Comparison of ENCODE assay signal across 11 mouse cellular contexts in the genomic region with DNA sequence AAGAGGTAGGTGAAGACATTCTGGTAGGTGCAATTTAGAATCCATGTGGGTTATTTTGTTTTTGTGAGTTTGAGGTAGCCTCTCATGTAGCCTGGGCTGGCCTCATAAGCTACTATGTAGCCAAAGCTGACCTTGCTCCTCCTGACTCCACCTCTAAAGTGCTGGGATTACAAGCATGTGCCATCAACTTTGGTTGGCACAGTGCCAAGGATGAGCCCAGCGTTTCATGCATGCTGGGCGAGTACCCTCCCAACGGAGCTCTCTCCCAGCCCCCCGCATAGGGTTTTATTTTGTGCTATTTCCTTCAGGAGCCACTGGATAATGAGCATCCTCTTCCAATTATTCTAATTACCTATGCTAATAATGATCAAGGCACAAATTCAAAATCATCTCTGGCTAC.
"Had no signal": no experiment of that assay in that cellular context is flagged by ENCODE, and none has a peak within 500 bp of the region (broad histone marks: within the 10 kb centered on the region; RNA-seq: fewer than 3 reads in every experiment).

No protein-coding gene starts in this region.

- DNase-seq: right cerebral cortex, adult 18-20 months; right cerebral cortex, postnatal 14 days; right cerebral cortex, postnatal 25 days; right cerebral cortex, postnatal 4 days; spleen, adult 18-20 months; thymus, adult 18-20 months; thymus, adult 2 months; thymus, postnatal 14 days; thymus, postnatal 25 days; thymus, postnatal 36 days; thymus, postnatal 4 days had no signal
